Mouse (Mus musculus): Measurements from ENCODE around the gene Habp2.

Habp2 gene

GRCm38 (mm10) chr19:56326243-56326855, 39.4 kb downstream of the Habp2 start:
- TF ChIP-seq GATA4 (IDR thresholded peaks at IDR 0.05; ENCODE audit: insufficient replicate concordance, low read length), result no peak

GRCm38 (mm10) chr19:56336321-56336720, 49.4 kb downstream of the Habp2 start:
- no peak for TF ChIP-seq GATA4 (IDR thresholded peaks at IDR 0.05; ENCODE audit: insufficient replicate concordance, low read length)

GRCm38 (mm10) chr19:56336826-56337225, 49.9 kb downstream of the Habp2 start:
- no peak for TF ChIP-seq GATA4 (IDR thresholded peaks at IDR 0.05; ENCODE audit: insufficient replicate concordance, low read length)

- TF ChIP-seq GATA4 (IDR thresholded peaks at IDR 0.05; ENCODE audit: insufficient replicate concordance, low read length), result no peak
Measured at GRCm38 (mm10) chr19:56342006-56342405, 55.1 kb downstream of the Habp2 start.

GRCm38 (mm10) chr19:56343869-56344563, 57.1 kb downstream of the Habp2 start:
- no peak for TF ChIP-seq GATA4 (IDR thresholded peaks at IDR 0.05; ENCODE audit: insufficient replicate concordance, low read length)

- TF ChIP-seq GATA4 (IDR thresholded peaks at IDR 0.05; ENCODE audit: insufficient replicate concordance, low read length), result no peak
Measured at GRCm38 (mm10) chr19:56346016-56346415, 59.1 kb downstream of the Habp2 start.

- no peak for TF ChIP-seq GATA4 (IDR thresholded peaks at IDR 0.05; ENCODE audit: insufficient replicate concordance, low read length)
Measured at GRCm38 (mm10) chr19:56346750-56347149, 59.8 kb downstream of the Habp2 start.

GRCm38 (mm10) chr19:56349295-56349694, 62.4 kb downstream of the Habp2 start:
- TF ChIP-seq GATA4 (IDR thresholded peaks at IDR 0.05; ENCODE audit: insufficient replicate concordance, low read length), result no peak

GRCm38 (mm10) chr19:56353689-56354088, 66.8 kb downstream of the Habp2 start:
- no peak for TF ChIP-seq GATA4 (IDR thresholded peaks at IDR 0.05; ENCODE audit: insufficient replicate concordance, low read length)

GRCm38 (mm10) chr19:56355201-56355600, 68.3 kb downstream of the Habp2 start:
- no peak for TF ChIP-seq GATA4 (IDR thresholded peaks at IDR 0.05; ENCODE audit: insufficient replicate concordance, low read length)

GRCm38 (mm10) chr19:56356480-56357373, 69.8 kb downstream of the Habp2 start:
- TF ChIP-seq GATA4 (IDR thresholded peaks at IDR 0.05; ENCODE audit: insufficient replicate concordance, low read length), result no peak

- no peak for TF ChIP-seq GATA4 (IDR thresholded peaks at IDR 0.05; ENCODE audit: insufficient replicate concordance, low read length)
Measured at GRCm38 (mm10) chr19:56358890-56359289, 72.0 kb downstream of the Habp2 start.

- no peak for TF ChIP-seq GATA4 (IDR thresholded peaks at IDR 0.05; ENCODE audit: insufficient replicate concordance, low read length)
Measured at GRCm38 (mm10) chr19:56363721-56364460, 77.0 kb downstream of the Habp2 start.

GRCm38 (mm10) chr19:56364563-56364962, 77.6 kb downstream of the Habp2 start:
- TF ChIP-seq GATA4 (IDR thresholded peaks at IDR 0.05; ENCODE audit: insufficient replicate concordance, low read length), result no peak

- TF ChIP-seq GATA4 (IDR thresholded peaks at IDR 0.05; ENCODE audit: insufficient replicate concordance, low read length), result no peak
Measured at GRCm38 (mm10) chr19:56366168-56366567, 79.2 kb downstream of the Habp2 start.
